Mouse (Mus musculus) cerebellum, adult 8-10 months (tissue): ENCODE measurements around the gene Phactr1.
A peak's percentile ranks its signal among the peaks of the same experiment; 100 is the strongest.

Experiments used
- DNase-seq: peaks from one replicate; pipeline ENCODE4 v3.0.0; 2022

The Phactr1 gene

GRCm38 (mm10) chr13:42982646-42983045, 302.2 kb downstream of the Phactr1 start:
- no peak for DNase-seq

GRCm38 (mm10) chr13:42985806-42986205, 305.4 kb downstream of the Phactr1 start:
- no peak for DNase-seq

GRCm38 (mm10) chr13:42987931-42988579, 307.6 kb downstream of the Phactr1 start:
- DNase-seq = peak; percentile 86

- DNase-seq = no peak
These were observed 309.1 kb downstream of the Phactr1 start for GRCm38 (mm10) chr13:42989481-42989880.

GRCm38 (mm10) chr13:42990051-42990450, 309.6 kb downstream of the Phactr1 start:
- DNase-seq = no peak

GRCm38 (mm10) chr13:42990493-42991111, 310.2 kb downstream of the Phactr1 start:
- DNase-seq = no peak

- no peak for DNase-seq
These were observed 310.7 kb downstream of the Phactr1 start for GRCm38 (mm10) chr13:42991164-42991563.

- no peak for DNase-seq
These were observed 311.9 kb downstream of the Phactr1 start for GRCm38 (mm10) chr13:42992306-42992705.

GRCm38 (mm10) chr13:42994276-42994675, 313.9 kb downstream of the Phactr1 start:
- DNase-seq = no peak

GRCm38 (mm10) chr13:42996188-42996587, 315.8 kb downstream of the Phactr1 start:
- DNase-seq = no peak

GRCm38 (mm10) chr13:42999287-42999686, 318.9 kb downstream of the Phactr1 start:
- DNase-seq = no peak

GRCm38 (mm10) chr13:43005131-43005579, 324.7 kb downstream of the Phactr1 start:
- DNase-seq = no peak

GRCm38 (mm10) chr13:43008466-43008865, 328.0 kb downstream of the Phactr1 start:
- DNase-seq = no peak

- DNase-seq = no peak
These were observed 329.2 kb downstream of the Phactr1 start for GRCm38 (mm10) chr13:43009596-43009995.

GRCm38 (mm10) chr13:43011516-43011915, 331.1 kb downstream of the Phactr1 start:
- no peak for DNase-seq

GRCm38 (mm10) chr13:43013984-43014383, 333.6 kb downstream of the Phactr1 start:
- no peak for DNase-seq

- DNase-seq = no peak
These were observed 335.3 kb downstream of the Phactr1 start for GRCm38 (mm10) chr13:43015768-43016167.

- DNase-seq = no peak
These were observed 338.4 kb downstream of the Phactr1 start for GRCm38 (mm10) chr13:43018863-43019262.

GRCm38 (mm10) chr13:43021031-43021430, 340.6 kb downstream of the Phactr1 start:
- no peak for DNase-seq

GRCm38 (mm10) chr13:43023005-43023404, 342.6 kb downstream of the Phactr1 start:
- no peak for DNase-seq

- DNase-seq = no peak
These were observed 347.1 kb downstream of the Phactr1 start for GRCm38 (mm10) chr13:43027568-43027967.

- DNase-seq = no peak
These were observed 349.8 kb downstream of the Phactr1 start for GRCm38 (mm10) chr13:43030222-43030621.

- DNase-seq = no peak
These were observed 352.0 kb downstream of the Phactr1 start for GRCm38 (mm10) chr13:43032451-43032850.

GRCm38 (mm10) chr13:43036510-43036909, 356.1 kb downstream of the Phactr1 start:
- no peak for DNase-seq

GRCm38 (mm10) chr13:43042766-43043165, 362.3 kb downstream of the Phactr1 start:
- DNase-seq = no peak
